Mouse (Mus musculus): Measurements from ENCODE around the gene Ddah2. TPM values are rescaled to one million over a fixed set of nuclear protein-coding genes. Genes with fewer than 3 reads are reported as not detected.

Gene Ddah2
- polyA plus RNA-seq, 1 experiment from 2014 or later = 15.8 TPM

DNA sequence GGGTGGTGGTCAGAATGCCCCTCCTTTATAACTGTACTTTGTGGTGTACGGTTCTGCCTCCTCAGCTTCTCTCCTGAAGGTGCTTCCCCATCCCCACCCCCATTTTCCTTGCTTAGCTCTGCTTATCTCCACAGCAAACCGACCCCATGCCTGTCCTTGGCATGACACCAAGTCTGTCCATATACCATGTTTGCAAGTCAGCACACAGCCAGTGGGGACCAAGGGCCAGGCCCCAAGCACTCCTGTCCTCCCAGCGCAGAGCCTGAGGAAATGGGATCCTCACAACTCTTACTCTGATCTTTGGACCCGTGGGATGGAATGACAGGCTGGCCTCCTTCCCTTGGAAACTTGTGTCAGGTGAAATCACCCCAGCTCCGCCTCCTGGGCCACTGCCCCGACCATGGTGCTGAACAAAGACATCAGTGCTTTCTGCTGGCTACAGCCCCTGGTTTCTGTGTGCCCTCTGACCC lies 44.4 kb downstream of the Ddah2 start:
- H3K9me3 ChIP-seq (ENCODE audit: low read length) = no peaks in the 10 kb centered on the region
- H3K9ac ChIP-seq (replicated peaks) = peak overlapping the region; percentile 26; the same call in 1 of the 2 replicates
- DNase-seq (peak; percentile 44), ATAC-seq (peak; percentile 22)
- H3K4me1 ChIP-seq (ENCODE audit: insufficient read depth) = peaks cover 38% of the 10 kb centered on the region
- no peak overlapping the region for H3K4me3 ChIP-seq (ENCODE audit: low read depth, low read length)
- peak overlapping the region; percentile 48; the same call in 1 of the 2 replicates for H3K27ac ChIP-seq (ENCODE audit: low read depth)
- 37% methylated on average over 6 of the region's 6 CpGs for WGBS (ENCODE audit: insufficient replicate concordance)
- H3K27me3 ChIP-seq (ENCODE audit: insufficient read depth, low read length) = no peaks in the 10 kb centered on the region
- H3K36me3 ChIP-seq (replicated peaks; ENCODE audit: insufficient read depth, low read length) = peaks cover 37% of the 10 kb centered on the region
- 0 out of 2 replicates have a peak overlapping the region, but pooled peaks have one; percentile 42 for H3K4me2 ChIP-seq (ENCODE audit: low read depth, low read length)
- peak; percentile 62 for TF ChIP-seq EP300 (IDR thresholded peaks at IDR 0.05; ENCODE audit: low read depth)
- no peak for TF ChIP-seq CTCF (IDR thresholded peaks at IDR 0.05; ENCODE audit: low read depth)

DNA sequence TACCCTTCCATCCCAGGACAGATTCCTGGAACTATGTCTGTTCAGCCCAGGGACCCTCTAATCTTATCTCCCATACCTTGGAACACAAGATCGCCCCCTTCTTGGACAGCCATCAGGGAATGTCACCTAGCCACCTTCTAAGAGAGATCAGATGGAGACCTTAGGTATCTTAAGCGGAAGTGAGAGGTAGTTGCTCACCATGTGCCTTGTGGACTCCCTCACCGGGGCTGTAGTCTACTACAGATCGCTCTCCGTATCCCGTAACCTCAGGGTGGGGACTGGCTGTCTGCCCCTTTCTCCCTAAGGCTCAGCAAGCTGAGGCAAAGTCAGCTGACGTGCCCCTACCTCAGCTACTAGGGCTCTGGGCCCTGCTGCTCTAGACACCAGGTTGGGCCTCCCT lies 45.2 kb downstream of the Ddah2 start:
- no peak for TF ChIP-seq EP300 (IDR thresholded peaks at IDR 0.05; ENCODE audit: low read depth)
- no peak for TF ChIP-seq CTCF (IDR thresholded peaks at IDR 0.05; ENCODE audit: low read depth)
- ATAC-seq = no peak
- Histone ChIP-seq H3K9me3 (ENCODE audit: low read length) (no peaks in the 10 kb centered on the region), H3K4me3 (ENCODE audit: low read depth, low read length) (no peak overlapping the region), H3K27ac (ENCODE audit: low read depth) (peak overlapping the region; percentile 48), H3K4me1 (ENCODE audit: insufficient read depth) (peaks cover 38% of the 10 kb centered on the region), H3K4me2 (ENCODE audit: low read depth, low read length) (peak overlapping the region; percentile 42; the same call in 1 of the 2 replicates), H3K9ac (replicated peaks) (peak overlapping the region; percentile 26; the same call in 1 of the 2 replicates), H3K36me3 (replicated peaks; ENCODE audit: insufficient read depth, low read length) (peaks cover 29% of the 10 kb centered on the region), H3K27me3 (ENCODE audit: insufficient read depth, low read length) (no peaks in the 10 kb centered on the region)
- WGBS (ENCODE audit: insufficient replicate concordance) = 68% methylated on average over 7 of the region's 7 CpGs
- no peak for DNase-seq

DNA sequence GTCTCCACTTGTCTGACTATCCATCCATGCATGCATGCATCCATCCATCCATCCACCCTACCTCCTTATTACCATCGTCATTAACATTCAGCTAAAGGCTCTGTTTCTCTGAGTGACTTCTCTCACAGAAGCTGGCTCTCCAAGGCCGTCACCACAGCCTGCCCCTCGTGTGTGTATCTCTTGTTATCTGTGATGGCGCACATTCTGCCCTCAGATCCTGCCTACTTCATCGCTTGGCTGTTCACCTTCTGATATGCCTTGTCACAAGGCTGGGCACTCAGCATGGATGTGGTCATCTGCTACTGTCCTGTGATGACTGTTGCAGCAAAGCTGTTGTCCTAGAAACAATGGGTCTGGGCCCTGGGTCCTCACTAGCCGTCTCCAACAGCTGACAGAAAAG lies 45.9 kb downstream of the Ddah2 start:
- Histone ChIP-seq H3K4me1 (ENCODE audit: insufficient read depth) (peaks cover 38% of the 10 kb centered on the region), H3K27ac (ENCODE audit: low read depth) (peak overlapping the region; percentile 48), H3K9ac (replicated peaks) (no peak overlapping the region; the same call in 1 of the 2 replicates), H3K9me3 (ENCODE audit: low read length) (no peaks in the 10 kb centered on the region), H3K4me3 (ENCODE audit: low read depth, low read length) (no peak overlapping the region), H3K4me2 (ENCODE audit: low read depth, low read length) (peak overlapping the region; percentile 42; the same call in 1 of the 2 replicates), H3K36me3 (replicated peaks; ENCODE audit: insufficient read depth, low read length) (peaks cover 25% of the 10 kb centered on the region), H3K27me3 (ENCODE audit: insufficient read depth, low read length) (no peaks in the 10 kb centered on the region)
- TF ChIP-seq CTCF (IDR thresholded peaks at IDR 0.05; ENCODE audit: low read depth) (no peak), EP300 (IDR thresholded peaks at IDR 0.05; ENCODE audit: low read depth) (peak; percentile 93)
- ATAC-seq (peak; percentile 85), DNase-seq (no peak)
- 52% methylated on average over 6 of the region's 6 CpGs for WGBS (ENCODE audit: insufficient replicate concordance)

DNA sequence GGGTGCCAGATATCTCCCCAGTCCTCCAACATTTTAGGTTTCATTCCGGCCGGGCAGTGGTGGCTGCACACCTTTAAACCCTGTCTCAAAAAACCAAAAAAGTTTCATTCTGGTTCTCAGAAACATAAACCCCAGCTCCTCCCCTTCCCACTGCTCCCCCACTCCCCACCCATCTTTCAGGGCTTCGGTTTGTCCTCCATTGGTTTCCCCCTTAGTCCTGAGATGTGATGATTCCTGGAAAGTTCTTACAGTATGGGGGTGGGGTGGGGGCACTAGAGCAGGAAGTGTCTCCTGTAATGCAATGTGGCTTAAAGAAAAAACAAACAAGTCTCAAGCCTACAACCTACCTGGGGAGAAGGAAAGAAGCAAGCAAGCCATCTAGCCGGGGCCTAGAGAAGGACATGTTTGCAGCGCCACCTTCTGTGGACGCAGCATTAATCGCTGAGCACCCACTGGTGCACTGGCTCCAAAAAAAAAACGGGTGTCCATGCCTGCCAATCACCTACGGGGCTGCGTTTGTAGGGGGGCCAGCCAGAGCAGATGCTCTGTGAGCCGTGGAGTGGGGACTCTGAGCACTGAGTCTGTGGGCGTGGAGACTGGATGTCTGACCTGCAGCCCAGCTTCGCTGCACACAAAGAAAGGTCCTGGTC lies 47.0 kb downstream of the Ddah2 start:
- peak; percentile 53 for DNase-seq
- H3K36me3 ChIP-seq (replicated peaks; ENCODE audit: insufficient read depth, low read length) = peaks cover 17% of the 10 kb centered on the region
- no peaks in the 10 kb centered on the region for H3K9me3 ChIP-seq (ENCODE audit: low read length)
- H3K9ac ChIP-seq (replicated peaks) = no peak overlapping the region
- WGBS (ENCODE audit: insufficient replicate concordance) = 24% methylated on average over 13 of the region's 13 CpGs
- H3K4me2 ChIP-seq (ENCODE audit: low read depth, low read length) = peak overlapping the region; percentile 40; the same call in 1 of the 2 replicates
- TF ChIP-seq CTCF (IDR thresholded peaks at IDR 0.05; ENCODE audit: low read depth) = peak; percentile 79
- no peak for TF ChIP-seq EP300 (IDR thresholded peaks at IDR 0.05; ENCODE audit: low read depth)
- H3K4me1 ChIP-seq (ENCODE audit: insufficient read depth) = peaks cover 38% of the 10 kb centered on the region
- H3K27ac ChIP-seq (ENCODE audit: low read depth) = peak overlapping the region; percentile 48; the same call in 1 of the 2 replicates
- H3K4me3 ChIP-seq (ENCODE audit: low read depth, low read length) = no peak overlapping the region
- ATAC-seq = no peak
- H3K27me3 ChIP-seq (ENCODE audit: insufficient read depth, low read length) = no peaks in the 10 kb centered on the region

DNA sequence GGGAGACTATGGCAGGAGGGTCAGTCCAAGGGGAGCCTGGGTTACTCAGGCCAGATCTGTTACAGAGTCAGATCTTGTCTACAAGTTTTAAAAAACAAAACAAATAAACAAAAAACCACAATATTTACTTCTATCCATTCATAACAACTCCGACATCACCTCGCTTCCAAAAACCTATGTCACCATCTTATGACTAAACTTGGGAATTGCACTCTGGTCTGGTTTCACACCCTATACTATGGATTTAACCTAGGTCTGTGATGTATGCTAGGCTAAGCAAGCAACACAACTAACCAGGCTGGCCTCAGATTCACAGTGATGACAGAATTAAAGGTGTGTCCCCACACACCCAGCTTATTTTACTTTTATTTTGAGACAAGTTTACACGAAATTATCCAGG lies 47.7 kb downstream of the Ddah2 start:
- ATAC-seq (no peak), DNase-seq (no peak)
- H3K4me3 ChIP-seq (ENCODE audit: low read depth, low read length) = no peak overlapping the region
- H3K9me3 ChIP-seq (ENCODE audit: low read length) = no peaks in the 10 kb centered on the region
- peaks cover 10% of the 10 kb centered on the region for H3K36me3 ChIP-seq (replicated peaks; ENCODE audit: insufficient read depth, low read length)
- 65% methylated on average over 3 of the region's 3 CpGs for WGBS (ENCODE audit: insufficient replicate concordance)
- H3K4me1 ChIP-seq (ENCODE audit: insufficient read depth) = peaks cover 38% of the 10 kb centered on the region
- H3K9ac ChIP-seq (replicated peaks) = no peak overlapping the region
- no peak overlapping the region for H3K27ac ChIP-seq (ENCODE audit: low read depth)
- TF ChIP-seq EP300 (IDR thresholded peaks at IDR 0.05; ENCODE audit: low read depth) (no peak), CTCF (IDR thresholded peaks at IDR 0.05; ENCODE audit: low read depth) (no peak)
- no peak overlapping the region for H3K4me2 ChIP-seq (ENCODE audit: low read depth, low read length)
- no peaks in the 10 kb centered on the region for H3K27me3 ChIP-seq (ENCODE audit: insufficient read depth, low read length)

DNA sequence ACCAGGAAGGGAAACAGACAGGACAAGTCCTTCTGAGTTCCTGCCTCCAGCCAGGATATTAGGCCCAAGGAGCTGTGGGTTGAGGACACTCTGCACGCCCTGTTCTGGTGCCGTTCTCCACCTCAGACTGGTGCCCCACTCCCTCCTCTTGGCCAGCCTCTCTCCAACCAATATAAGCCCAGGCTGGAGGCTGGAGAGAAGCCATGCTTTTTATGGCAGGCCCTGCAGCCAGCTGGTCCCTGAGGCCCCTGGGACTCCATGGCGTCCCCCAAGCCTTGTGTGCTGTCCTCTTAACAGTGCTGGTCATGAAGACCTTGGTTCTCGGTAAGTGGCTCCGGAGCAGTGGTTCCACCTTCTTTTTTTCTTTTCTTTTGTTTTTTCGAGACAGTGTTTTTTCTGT lies 49.3 kb downstream of the Ddah2 start, which contains the start of gene Ly6g5c:
TSS of gene Ly6g5c (plus strand) at position 183 of the 400 bp plus-strand sequence.
- no peak for DNase-seq
- Histone ChIP-seq H3K27ac (ENCODE audit: low read depth) (no peak within 1 kb of the TSS), H3K9ac (replicated peaks) (no peak within 1 kb of the TSS), H3K4me3 (ENCODE audit: low read depth, low read length) (no peak within 1 kb of the TSS), H3K36me3 (replicated peaks; ENCODE audit: insufficient read depth, low read length) (no peaks in the 10 kb centered on the region), H3K9me3 (ENCODE audit: low read length) (no peaks in the 10 kb centered on the region), H3K4me2 (ENCODE audit: low read depth, low read length) (no peak within 1 kb of the TSS), H3K27me3 (ENCODE audit: insufficient read depth, low read length) (no peaks in the 10 kb centered on the region), H3K4me1 (ENCODE audit: insufficient read depth) (peaks cover 28% of the 10 kb centered on the region)
- 80% methylated on average over 6 of the region's 6 CpGs for WGBS (ENCODE audit: insufficient replicate concordance)
- TF ChIP-seq CTCF (IDR thresholded peaks at IDR 0.05; ENCODE audit: low read depth) = no peak
- no peak for ATAC-seq

Other genes with a start within 250 kb of the Ddah2 start
- 12.6 and 13.1 TPM in 2 replicates for gene Stk19, start 222.1 kb upstream of the Ddah2 start, polyA plus RNA-seq (2015; fragmentation: Nextera tagmentation; extraction: Ambion mirVana)
- gene Dxo, start 222.0 kb upstream of the Ddah2 start, polyA plus RNA-seq (2015; fragmentation: Nextera tagmentation; extraction: Ambion mirVana) = 17.6 and 19.2 TPM in 2 replicates
- 14.1 and 15.4 TPM in 2 replicates for gene Skiv2l, start 208.8 kb upstream of the Ddah2 start, polyA plus RNA-seq (2015; fragmentation: Nextera tagmentation; extraction: Ambion mirVana)
- gene Nelfe, start 208.6 kb upstream of the Ddah2 start, polyA plus RNA-seq (2015; fragmentation: Nextera tagmentation; extraction: Ambion mirVana) = 26.1 and 26.5 TPM in 2 replicates
- gene Cfb, start 196.5 kb upstream of the Ddah2 start, polyA plus RNA-seq (2015; fragmentation: Nextera tagmentation; extraction: Ambion mirVana) = 744 and 847 TPM in 2 replicates
- gene Zbtb12, start 179.6 kb upstream of the Ddah2 start, polyA plus RNA-seq (2015; fragmentation: Nextera tagmentation; extraction: Ambion mirVana) = 0.33 and 0.46 TPM in 2 replicates
- 0.25 TPM in 1 of 2 replicates, not detected in the other for gene Gm20547, start 177.0 kb upstream of the Ddah2 start, polyA plus RNA-seq (2015; fragmentation: Nextera tagmentation; extraction: Ambion mirVana)
- 35.7 and 37.3 TPM in 2 replicates for gene C2, start 160.8 kb upstream of the Ddah2 start, polyA plus RNA-seq (2015; fragmentation: Nextera tagmentation; extraction: Ambion mirVana)
- gene Ehmt2, start 160.6 kb upstream of the Ddah2 start, polyA plus RNA-seq (2015; fragmentation: Nextera tagmentation; extraction: Ambion mirVana) = 11.1 TPM in 2 replicates
- 3.5 and 3.6 TPM in 2 replicates for gene Slc44a4, start 144.6 kb upstream of the Ddah2 start, polyA plus RNA-seq (2015; fragmentation: Nextera tagmentation; extraction: Ambion mirVana)
- gene Neu1, start 127.8 kb upstream of the Ddah2 start, polyA plus RNA-seq (2015; fragmentation: Nextera tagmentation; extraction: Ambion mirVana) = 35.6 and 40.3 TPM in 2 replicates
- 0.06 and 0.12 TPM in 2 replicates for gene Hspa1b, start 99.8 kb upstream of the Ddah2 start, polyA plus RNA-seq (2015; fragmentation: Nextera tagmentation; extraction: Ambion mirVana)
- gene Gm20481, start 89.1 kb upstream of the Ddah2 start, polyA plus RNA-seq (2015; fragmentation: Nextera tagmentation; extraction: Ambion mirVana) = 0.28 TPM in 1 of 2 replicates, not detected in the other
- 0.46 and 0.59 TPM in 2 replicates for gene Hspa1a, start 86.9 kb upstream of the Ddah2 start, polyA plus RNA-seq (2015; fragmentation: Nextera tagmentation; extraction: Ambion mirVana)
- 0.18 TPM in 1 of 2 replicates, not detected in the other for gene Hspa1l, start 86.3 kb upstream of the Ddah2 start, polyA plus RNA-seq (2015; fragmentation: Nextera tagmentation; extraction: Ambion mirVana)
- gene Lsm2, start 77.2 kb upstream of the Ddah2 start, polyA plus RNA-seq (2015; fragmentation: Nextera tagmentation; extraction: Ambion mirVana) = 69.8 and 76.7 TPM in 2 replicates
- gene Vars, start 58.0 kb upstream of the Ddah2 start, polyA plus RNA-seq (2015; fragmentation: Nextera tagmentation; extraction: Ambion mirVana) = 38.0 and 43.8 TPM in 2 replicates
- 0.09 and 0.12 TPM in 2 replicates for gene Vwa7, start 42.5 kb upstream of the Ddah2 start, polyA plus RNA-seq (2015; fragmentation: Nextera tagmentation; extraction: Ambion mirVana)
- gene Sapcd1, start 31.0 kb upstream of the Ddah2 start, polyA plus RNA-seq (2015; fragmentation: Nextera tagmentation; extraction: Ambion mirVana) = 3.3 and 4.1 TPM in 2 replicates
- 3.8 and 4.2 TPM in 2 replicates for gene Msh5, start 12.3 kb upstream of the Ddah2 start, polyA plus RNA-seq (2015; fragmentation: Nextera tagmentation; extraction: Ambion mirVana)
- gene Clic1, start 9.1 kb upstream of the Ddah2 start, polyA plus RNA-seq (2015; fragmentation: Nextera tagmentation; extraction: Ambion mirVana) = 98.6 and 102 TPM in 2 replicates
- gene Ly6g6c, start 6.4 kb downstream of the Ddah2 start, polyA plus RNA-seq (2015; fragmentation: Nextera tagmentation; extraction: Ambion mirVana) = 0.32 and 0.49 TPM in 2 replicates
- 6.5 and 7.1 TPM in 2 replicates for gene Mpig6b, start 7.1 kb downstream of the Ddah2 start, polyA plus RNA-seq (2015; fragmentation: Nextera tagmentation; extraction: Ambion mirVana)
- gene Ly6g6e, start 17.9 kb downstream of the Ddah2 start, polyA plus RNA-seq (2015; fragmentation: Nextera tagmentation; extraction: Ambion mirVana) = 0.19 TPM in 1 of 2 replicates, not detected in the other
- 0.54 and 0.60 TPM in 2 replicates for gene Ly6g6d, start 19.0 kb downstream of the Ddah2 start, polyA plus RNA-seq (2015; fragmentation: Nextera tagmentation; extraction: Ambion mirVana)
- gene Ly6g6f, start 26.6 kb downstream of the Ddah2 start, polyA plus RNA-seq (2015; fragmentation: Nextera tagmentation; extraction: Ambion mirVana) = 4.0 and 5.3 TPM in 2 replicates
- 47.3 and 49.3 TPM in 2 replicates for gene Abhd16a, start 30.2 kb downstream of the Ddah2 start, polyA plus RNA-seq (2015; fragmentation: Nextera tagmentation; extraction: Ambion mirVana)
- gene Ly6g5c, start 49.2 kb downstream of the Ddah2 start, polyA plus RNA-seq (2015; fragmentation: Nextera tagmentation; extraction: Ambion mirVana) = not detected in 2 replicates
- 0.32 and 0.67 TPM in 2 replicates for gene Ly6g5b, start 56.4 kb downstream of the Ddah2 start, polyA plus RNA-seq (2015; fragmentation: Nextera tagmentation; extraction: Ambion mirVana)
- gene Gpank1, start 62.4 kb downstream of the Ddah2 start, polyA plus RNA-seq (2015; fragmentation: Nextera tagmentation; extraction: Ambion mirVana) = 8.1 and 9.6 TPM in 2 replicates
- 120 and 131 TPM in 2 replicates for gene Csnk2b, start 63.0 kb downstream of the Ddah2 start, polyA plus RNA-seq (2015; fragmentation: Nextera tagmentation; extraction: Ambion mirVana)
- 4.4 and 4.8 TPM in 2 replicates for gene D17H6S53E, start 67.3 kb downstream of the Ddah2 start, polyA plus RNA-seq (2015; fragmentation: Nextera tagmentation; extraction: Ambion mirVana)
- gene Apom, start 73.0 kb downstream of the Ddah2 start, polyA plus RNA-seq (2015; fragmentation: Nextera tagmentation; extraction: Ambion mirVana) = 1,209 and 1,216 TPM in 2 replicates
- gene Bag6, start 76.1 kb downstream of the Ddah2 start, polyA plus RNA-seq (2015; fragmentation: Nextera tagmentation; extraction: Ambion mirVana) = 16.5 and 19.7 TPM in 2 replicates
- 28.0 and 32.9 TPM in 2 replicates for gene Prrc2a, start 105.9 kb downstream of the Ddah2 start, polyA plus RNA-seq (2015; fragmentation: Nextera tagmentation; extraction: Ambion mirVana)
- gene Aif1, start 117.0 kb downstream of the Ddah2 start, polyA plus RNA-seq (2015; fragmentation: Nextera tagmentation; extraction: Ambion mirVana) = 34.1 and 39.1 TPM in 2 replicates
- gene Lst1, start 129.4 kb downstream of the Ddah2 start, polyA plus RNA-seq (2015; fragmentation: Nextera tagmentation; extraction: Ambion mirVana) = 41.2 and 44.2 TPM in 2 replicates
- 5.3 and 6.0 TPM in 2 replicates for gene Ltb, start 135.4 kb downstream of the Ddah2 start, polyA plus RNA-seq (2015; fragmentation: Nextera tagmentation; extraction: Ambion mirVana)
- 0.59 and 0.75 TPM in 2 replicates for gene Tnf, start 143.0 kb downstream of the Ddah2 start, polyA plus RNA-seq (2015; fragmentation: Nextera tagmentation; extraction: Ambion mirVana)
- not detected in 2 replicates for gene Lta, start 146.3 kb downstream of the Ddah2 start, polyA plus RNA-seq (2015; fragmentation: Nextera tagmentation; extraction: Ambion mirVana)
- gene Gm16181, start 161.8 kb downstream of the Ddah2 start, polyA plus RNA-seq (2015; fragmentation: Nextera tagmentation; extraction: Ambion mirVana) = 0.22 TPM in 2 replicates
- gene Atp6v1g2, start 174.6 kb downstream of the Ddah2 start, polyA plus RNA-seq (2015; fragmentation: Nextera tagmentation; extraction: Ambion mirVana) = 0.98 and 1.3 TPM in 2 replicates
- 4.1 and 4.4 TPM in 2 replicates for gene Nfkbil1, start 176.8 kb downstream of the Ddah2 start, polyA plus RNA-seq (2015; fragmentation: Nextera tagmentation; extraction: Ambion mirVana)
- 79.6 and 87.2 TPM in 2 replicates for gene Ddx39b, start 182.7 kb downstream of the Ddah2 start, polyA plus RNA-seq (2015; fragmentation: Nextera tagmentation; extraction: Ambion mirVana)
- 256 and 291 TPM in 2 replicates for gene H2-D1, start 203.7 kb downstream of the Ddah2 start, polyA plus RNA-seq (2015; fragmentation: Nextera tagmentation; extraction: Ambion mirVana)

All from liver, postnatal 0 days (tissue).